Mouse (Mus musculus) adrenal gland, postnatal 14 days (tissue): ENCODE measurements at regions not wholly inside any gene's neighbourhood (a gene's known extent, or its start where the extent isn't known, plus 50 kb on each side); places are given as distances from the start of the nearest gene placed in this dataset.

Experiments
- DNase-seq: peaks from one replicate; pipeline ENCODE4 v3.0.0; 2021; ENCODE audit warnings: mixed read lengths

DNA sequence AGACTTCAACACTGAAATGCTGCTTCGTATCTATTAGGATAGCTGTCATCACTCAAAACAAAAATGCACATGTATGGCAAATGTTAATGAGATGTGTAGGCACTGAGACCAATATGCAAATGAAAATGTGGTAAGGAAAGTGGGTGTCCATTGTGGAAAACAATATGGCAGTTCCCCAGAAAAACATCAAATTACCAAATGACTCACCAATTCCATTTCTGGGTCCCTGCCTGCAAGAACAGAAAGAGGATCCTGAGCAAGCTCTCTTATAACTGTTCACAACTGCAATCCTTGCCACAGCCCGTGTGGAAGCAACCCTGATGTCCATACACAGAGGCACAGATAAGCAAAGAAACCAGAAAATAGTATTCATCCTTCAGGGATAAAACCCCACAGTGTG is 442.0 kb downstream of the Defb40 start:
- no peak for DNase-seq

DNA sequence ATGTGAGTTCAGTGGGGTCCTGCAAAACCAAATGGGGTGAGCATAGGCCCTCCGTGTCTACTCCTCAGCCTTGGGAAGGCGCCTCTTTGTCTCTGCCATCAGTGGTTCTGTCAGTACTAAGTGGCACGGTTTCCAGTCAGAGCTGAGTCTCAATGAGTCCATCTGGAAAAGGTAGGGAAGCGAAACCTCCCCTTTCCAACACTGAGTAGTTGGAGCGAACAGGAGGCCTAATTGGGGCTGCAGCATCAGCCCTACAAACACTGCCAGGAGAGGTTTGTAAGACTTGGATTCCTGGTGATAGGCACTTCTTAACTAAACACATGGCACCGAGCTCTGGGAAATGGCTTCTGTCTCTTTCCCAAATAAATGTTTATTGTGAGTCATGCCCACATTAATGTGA is 449.9 kb downstream of the Defb40 start:
- no peak for DNase-seq

DNA sequence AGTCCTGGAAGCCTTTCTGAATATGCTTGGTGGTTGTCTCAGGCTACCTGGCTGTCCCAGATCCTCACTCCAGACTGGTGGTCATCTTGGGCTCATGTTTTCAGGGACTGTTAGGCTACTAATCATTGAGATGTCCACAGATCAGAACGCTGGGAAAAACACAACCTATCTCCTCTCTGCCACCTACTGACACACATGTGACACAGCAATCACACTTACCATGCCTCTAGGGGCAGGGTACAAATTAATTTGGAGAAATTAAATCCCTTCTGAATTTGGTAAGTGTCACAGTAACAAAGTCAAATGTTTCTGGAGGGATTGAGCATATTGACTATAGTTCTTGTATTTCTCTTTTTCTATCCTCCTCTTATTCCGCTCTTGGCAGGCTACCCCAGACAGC is 465.6 kb downstream of the Defb40 start:
- no peak for DNase-seq

DNA sequence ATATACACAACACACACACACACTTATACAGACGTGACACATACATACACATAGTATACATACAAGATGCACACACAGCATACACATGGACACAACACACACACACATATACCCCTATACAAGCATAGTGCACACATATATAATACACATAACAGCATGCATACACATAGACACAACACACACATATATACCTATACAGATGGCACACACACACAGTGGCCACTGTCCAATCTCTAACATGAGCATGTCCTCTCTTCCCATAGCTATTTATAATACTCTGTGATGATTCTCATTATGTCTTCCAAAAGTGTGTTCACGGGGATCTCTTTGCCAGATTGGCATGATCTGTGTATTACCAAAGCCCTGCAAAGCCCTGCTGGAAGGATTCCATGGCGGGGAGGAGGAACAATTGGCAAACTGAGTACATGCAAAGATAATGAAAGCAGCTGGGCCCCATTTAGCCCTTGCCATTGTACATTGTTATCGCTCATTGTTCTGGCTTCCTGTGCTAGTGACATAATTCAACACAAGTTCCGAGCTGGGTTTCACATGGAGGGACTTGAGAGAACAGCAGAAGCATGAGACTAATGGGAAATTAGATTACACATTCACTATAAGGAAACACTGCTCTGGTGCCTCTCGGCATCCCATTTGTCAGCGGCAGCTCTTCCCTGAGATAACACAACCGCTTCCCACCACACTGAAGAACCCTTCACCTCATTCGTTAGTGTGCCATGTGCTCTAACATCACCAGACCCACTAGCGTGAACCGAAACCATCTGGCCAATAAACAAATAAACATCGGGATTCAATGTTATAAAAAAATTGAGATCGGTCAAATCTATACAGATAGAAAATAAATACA is 471.7 kb downstream of the Defb40 start:
- DNase-seq, result no peak

DNA sequence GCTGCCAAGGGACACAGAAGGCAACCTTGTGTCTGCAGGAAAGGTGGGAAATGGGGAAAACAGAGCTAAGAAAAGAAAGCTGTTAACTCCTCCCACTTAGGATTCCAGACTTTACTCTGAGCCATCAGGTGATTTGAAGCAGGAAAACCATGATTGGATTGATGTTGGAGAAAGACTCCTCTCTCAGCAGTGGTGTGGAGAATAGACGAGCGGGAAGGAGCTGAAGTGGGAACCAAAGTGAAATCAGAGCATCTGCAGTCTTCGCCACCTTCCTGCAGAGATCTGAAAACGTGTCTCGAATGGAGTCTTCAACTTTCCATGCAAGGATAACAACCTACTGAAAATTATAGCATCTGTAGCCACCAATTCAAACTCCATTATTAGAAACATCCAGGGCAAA is 487.4 kb downstream of the Defb40 start:
- no peak for DNase-seq

- DNase-seq, result no peak
Measured at GRCm38 (mm10) chr8:18480081-18480480, 498.0 kb downstream of the Defb40 start.

GRCm38 (mm10) chr8:18478166-18478565 is 499.9 kb downstream of the Defb40 start:
- DNase-seq, result no peak

- no peak for DNase-seq
Measured at GRCm38 (mm10) chr8:18467511-18467910, 510.5 kb downstream of the Defb40 start.

DNA sequence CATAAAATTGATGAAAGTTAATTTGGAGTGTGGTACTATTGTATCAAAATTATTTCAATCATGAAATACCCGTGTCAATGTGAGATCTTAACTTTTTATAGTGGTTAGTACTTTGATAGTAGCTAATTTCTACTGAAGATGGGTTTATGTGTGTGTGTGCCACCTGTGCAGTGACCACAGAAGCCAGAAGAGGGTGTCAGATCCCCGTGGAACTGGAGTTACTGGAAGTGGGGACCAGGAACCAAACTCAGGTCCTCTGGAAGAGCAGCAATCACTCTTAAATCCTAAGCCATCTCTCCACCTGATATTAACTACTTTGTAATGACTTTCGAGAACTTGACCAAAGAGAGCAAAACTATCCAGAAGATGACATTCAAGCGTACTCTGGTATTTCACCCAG is 517.4 kb downstream of the Defb40 start:
- no peak for DNase-seq

- no peak for DNase-seq
Measured at GRCm38 (mm10) chr8:18457470-18457869, 520.6 kb downstream of the Defb40 start.

GRCm38 (mm10) chr8:18449015-18449414 is 529.0 kb downstream of the Defb40 start:
- DNase-seq, result no peak

DNA sequence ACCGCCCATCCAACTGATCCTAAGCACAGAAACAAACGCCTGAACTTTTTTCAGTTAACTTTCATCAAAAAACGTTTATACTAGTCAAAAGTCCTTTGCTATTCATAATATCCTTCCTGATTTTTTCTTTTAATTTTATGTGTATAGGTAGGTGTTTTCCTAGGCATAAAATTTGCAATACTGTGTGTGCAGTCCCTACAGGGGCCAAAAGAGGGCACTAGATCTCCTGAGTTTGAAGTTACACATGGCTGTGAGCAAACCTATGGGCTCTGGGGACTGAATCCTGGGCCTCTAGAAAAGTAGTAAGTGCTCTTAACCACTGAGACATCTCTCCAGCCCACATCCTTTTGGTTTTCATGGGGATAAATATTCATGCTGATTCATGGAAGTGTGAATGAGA is 535.8 kb downstream of the Defb40 start:
- DNase-seq, result no peak

DNA sequence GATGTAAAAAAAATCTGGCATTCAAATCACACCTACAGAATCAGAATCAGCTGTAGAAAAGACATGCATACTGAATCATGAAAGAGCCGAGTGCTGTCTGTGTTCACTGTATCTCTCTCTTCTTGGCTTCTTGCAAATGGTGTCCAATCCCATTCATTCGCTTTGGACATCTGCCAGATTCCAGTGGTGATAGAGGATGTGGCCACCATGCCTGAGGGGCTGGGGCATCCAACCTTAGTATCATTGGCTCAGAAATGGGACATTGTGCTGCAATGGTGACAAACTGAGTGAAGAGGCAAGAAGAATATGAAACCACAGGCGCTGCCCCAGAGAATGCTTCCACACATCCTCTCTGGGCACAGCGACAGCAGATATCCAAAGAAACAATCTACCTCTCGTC is 555.2 kb downstream of the Defb40 start:
- no peak for DNase-seq

DNA sequence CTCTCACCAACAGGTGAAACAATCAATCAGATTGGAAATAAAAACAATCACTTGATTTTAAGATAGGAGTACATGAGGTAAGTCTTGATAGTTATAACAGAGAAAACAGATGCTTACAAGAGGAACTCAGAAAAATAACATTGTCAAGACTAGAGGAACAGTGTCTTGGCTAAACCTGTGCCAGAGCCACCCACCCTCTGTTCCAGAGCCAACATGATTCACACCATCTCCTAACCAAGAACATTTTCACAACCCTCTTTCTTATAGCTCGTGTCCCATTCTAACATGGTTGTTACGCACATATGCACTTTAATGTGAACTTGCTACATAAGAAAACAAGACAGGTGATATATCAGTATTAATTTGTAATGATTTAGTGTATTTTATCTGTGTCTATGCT is 565.6 kb downstream of the Defb40 start:
- DNase-seq, result no peak

- DNase-seq, result peak; percentile 15
Measured at GRCm38 (mm10) chr8:18406446-18406845, 571.6 kb downstream of the Defb40 start.

DNA sequence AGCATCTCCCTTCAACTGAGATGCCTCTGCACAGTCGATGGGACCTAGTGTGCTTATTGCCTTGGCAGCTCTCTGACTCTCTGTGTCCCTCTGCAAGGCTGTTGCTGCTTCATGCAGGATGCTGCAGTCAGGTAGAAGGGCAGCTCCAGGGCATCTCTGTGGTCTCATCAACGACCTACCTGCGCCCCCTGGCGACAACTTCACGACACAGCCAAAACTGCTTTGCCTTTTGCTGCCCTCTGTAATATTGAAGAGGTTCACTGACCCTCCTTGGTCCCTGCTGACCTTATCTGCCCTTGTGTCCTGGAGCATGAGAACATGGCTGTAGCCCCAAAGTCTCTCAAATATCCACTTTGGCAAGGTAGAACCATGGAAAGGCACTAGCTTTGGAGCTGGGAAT is 589.7 kb downstream of the Defb40 start:
- DNase-seq, result peak; percentile 47

- DNase-seq, result no peak
Measured at GRCm38 (mm10) chr8:18381615-18382178, 596.4 kb downstream of the Defb40 start.

DNA sequence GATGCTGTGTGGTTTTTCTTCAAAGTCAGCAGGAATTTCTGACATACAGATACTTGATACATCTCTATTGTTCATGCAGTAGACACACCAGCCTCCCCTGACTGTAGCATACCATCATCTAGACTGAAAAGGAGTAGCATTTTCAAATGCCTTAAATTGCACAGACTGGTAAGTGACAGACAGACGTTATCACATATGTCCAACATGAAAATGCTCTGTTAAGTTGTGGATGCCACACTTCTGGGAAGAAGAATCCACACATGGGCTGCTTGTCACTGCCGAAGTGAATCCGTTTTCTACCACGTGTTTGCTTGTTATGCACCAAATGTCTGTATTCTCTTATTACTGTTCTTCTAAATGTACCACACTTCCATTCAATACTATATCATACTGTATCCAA is 629.3 kb downstream of the Defb40 start:
- DNase-seq, result no peak

DNA sequence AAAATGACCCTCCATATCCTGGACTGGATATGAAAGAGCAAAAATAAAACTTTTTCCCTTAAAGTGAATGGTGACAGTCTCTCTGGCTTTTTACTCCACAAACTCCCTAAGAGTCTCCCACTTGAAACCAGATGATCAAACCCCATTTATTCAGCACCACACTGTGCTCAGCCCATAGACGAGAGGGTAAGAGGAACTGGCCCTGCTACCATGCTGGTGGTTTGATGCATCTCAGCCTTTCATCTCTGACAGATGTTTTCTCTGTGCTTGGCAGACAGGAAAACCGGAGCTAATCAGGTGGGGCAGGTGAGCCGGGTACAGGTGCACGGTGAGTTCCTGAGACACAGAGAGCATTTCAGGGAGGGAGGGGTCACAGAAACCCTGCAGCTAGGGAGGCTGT is 631.8 kb downstream of the Defb40 start:
- DNase-seq, result no peak

GRCm38 (mm10) chr8:18345322-18345721 is 632.7 kb downstream of the Defb40 start:
- peak; percentile 51 for DNase-seq

DNA sequence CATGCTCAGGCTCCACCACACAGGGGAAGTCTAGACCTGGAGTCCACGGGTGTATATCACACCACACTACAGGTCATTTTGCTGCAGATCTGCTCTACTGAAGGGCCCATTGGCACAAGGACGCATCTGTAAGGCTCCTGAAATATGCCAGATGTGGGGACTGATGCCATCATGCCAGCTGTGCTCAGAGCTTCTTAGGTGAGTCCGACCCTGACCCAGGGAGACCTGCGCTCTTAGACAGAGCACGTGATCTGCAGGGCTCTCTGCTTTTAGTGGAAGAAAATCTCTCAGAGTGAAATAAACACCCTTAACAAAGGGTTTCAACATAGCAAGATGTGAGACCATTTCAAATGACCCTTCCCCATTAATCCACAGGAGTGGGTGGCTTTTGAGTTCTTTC is 633.2 kb downstream of the Defb40 start:
- DNase-seq, result no peak

DNA sequence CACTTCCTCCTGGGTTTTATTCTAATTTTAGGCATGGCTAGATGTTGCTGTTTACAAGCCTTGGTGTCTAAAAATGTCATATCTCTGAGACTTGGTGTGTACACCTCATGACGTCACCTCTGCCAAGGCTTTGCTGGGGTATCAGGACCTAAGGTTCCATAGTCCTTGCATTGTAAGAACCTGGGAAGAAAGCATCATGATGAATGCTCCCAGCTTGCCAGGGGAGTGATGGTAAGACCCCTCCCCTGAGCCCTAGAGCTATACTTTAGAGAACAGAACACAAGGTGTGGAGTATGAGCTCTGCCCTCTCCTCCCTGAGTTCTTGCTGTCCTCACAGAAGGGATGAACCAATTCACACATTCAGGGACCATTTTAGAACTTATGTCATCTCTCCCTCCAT is 642.5 kb downstream of the Defb40 start:
- no peak for DNase-seq

DNA sequence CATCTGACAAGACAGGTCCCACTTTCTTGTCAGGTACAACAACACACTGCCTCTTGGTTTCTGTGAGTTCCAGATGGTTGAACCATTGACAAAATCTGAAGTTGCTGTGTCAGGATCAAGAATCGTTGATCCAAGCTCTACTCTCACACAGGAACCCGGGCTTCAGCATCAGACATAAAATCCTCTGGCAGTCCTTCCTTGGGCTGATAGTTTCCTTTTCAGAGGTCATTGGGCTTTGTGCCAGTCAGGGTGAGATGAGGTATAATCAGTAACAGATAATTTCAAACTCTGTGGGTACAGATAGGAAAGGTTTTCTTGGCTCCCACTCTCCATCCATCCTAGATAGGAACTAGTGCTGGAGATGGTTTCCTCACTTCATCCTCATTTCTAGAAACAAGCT is 649.5 kb downstream of the Defb40 start:
- DNase-seq, result no peak

DNA sequence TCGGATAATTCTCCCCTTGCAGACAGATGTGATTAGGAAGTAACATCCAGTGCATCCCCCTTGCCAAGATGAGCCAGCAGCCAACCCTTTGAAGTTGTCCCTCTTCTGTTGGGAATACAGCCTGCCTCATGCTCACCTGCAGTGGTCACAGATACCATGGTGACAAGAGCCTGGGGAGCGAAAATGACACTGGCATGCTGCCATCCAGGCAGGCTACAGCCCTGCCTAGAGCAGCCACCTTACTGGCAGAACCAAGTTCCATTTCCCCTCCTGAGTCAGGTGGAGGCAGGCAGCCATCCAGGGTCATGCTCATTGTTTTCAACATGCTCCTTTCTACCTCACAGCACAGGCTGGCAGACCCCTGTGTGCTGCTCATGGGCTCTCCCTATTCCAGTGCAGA is 661.6 kb downstream of the Defb40 start:
- DNase-seq, result no peak
